Comparison of ENCODE assay signal across 8 mouse cellular contexts in the genomic region with DNA sequence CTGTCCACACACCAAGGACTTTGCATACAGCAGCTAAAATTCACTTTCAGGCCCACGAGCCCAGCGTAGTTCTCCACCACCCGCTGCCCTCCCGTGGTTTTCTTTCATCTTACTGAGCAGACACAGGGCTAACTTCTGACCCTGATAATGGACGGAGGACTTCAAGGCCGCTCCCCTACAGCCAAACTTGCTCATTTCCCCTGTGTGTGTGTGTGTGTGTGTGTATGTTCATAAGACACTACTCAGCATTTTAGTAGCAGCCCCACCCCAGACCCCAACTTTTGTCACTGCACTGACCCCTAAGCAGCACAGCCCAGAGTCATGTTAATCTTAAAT. TPM values are rescaled to one million over a fixed set of nuclear protein-coding genes. Genes with fewer than 3 reads are reported as not detected.
A peak's percentile ranks its signal among the peaks of the same experiment; 100 is the strongest.
DNase-seq lines count a peak whose midpoint lies in the region; ATAC-seq and TF ChIP-seq lines count a peak whose summit lies in the region.

A gene (minus strand): TSS at position 171 of the 336 bp plus-strand sequence.

- H3K9me3 ChIP-seq in embryonic facial prominence, embryonic 12.5 days = no peaks in the 10 kb centered on the region
- H3K9me3 ChIP-seq in hindbrain, embryonic 15.5 days = no peaks in the 10 kb centered on the region
- no peaks in the 10 kb centered on the region for H3K9me3 ChIP-seq in liver, postnatal 0 days (ENCODE audit: low read length)

- H3K27me3 ChIP-seq in embryonic facial prominence, embryonic 12.5 days = peaks cover 40% of the 10 kb centered on the region
- H3K27me3 ChIP-seq in hindbrain, embryonic 15.5 days = no peaks in the 10 kb centered on the region
- H3K27me3 ChIP-seq in liver, postnatal 0 days (ENCODE audit: insufficient read depth, low read length) = peaks cover 15% of the 10 kb centered on the region

- H3K4me3 ChIP-seq in embryonic facial prominence, embryonic 12.5 days = peak within 1 kb of the TSS; percentile 80
- peak within 1 kb of the TSS; percentile 93 for H3K4me3 ChIP-seq in hindbrain, embryonic 15.5 days
- H3K4me3 ChIP-seq in liver, postnatal 0 days (ENCODE audit: low read depth, low read length) = peak within 1 kb of the TSS; percentile 62

- no peak for TF ChIP-seq EP300 in liver, postnatal 0 days (IDR thresholded peaks at IDR 0.05; ENCODE audit: low read depth)

- no peak for ATAC-seq in embryonic facial prominence, embryonic 12.5 days (ENCODE audit: insufficient number of reproducible peaks, insufficient read depth, low FRiP score, low TSS enrichment)
- peak; percentile 42; the same call in 1 of the 2 replicates for ATAC-seq in hindbrain, embryonic 15.5 days (ENCODE audit: low FRiP score, low read depth)
- ATAC-seq in liver, postnatal 0 days = no peak

- 12% methylated on average over 6 of the region's 6 CpGs for WGBS in embryonic facial prominence, embryonic 12.5 days
- WGBS in hindbrain, embryonic 15.5 days = 7% methylated on average over 6 of the region's 6 CpGs
- 12% methylated on average over 6 of the region's 6 CpGs for WGBS in liver, postnatal 0 days (ENCODE audit: insufficient replicate concordance)

- H3K9ac ChIP-seq in embryonic facial prominence, embryonic 12.5 days = peak within 1 kb of the TSS; percentile 66
- peak within 1 kb of the TSS; percentile 88 for H3K9ac ChIP-seq in hindbrain, embryonic 15.5 days
- peak within 1 kb of the TSS; percentile 59 for H3K9ac ChIP-seq in liver, postnatal 0 days (replicated peaks)

- no peaks in the 10 kb centered on the region for H3K36me3 ChIP-seq in embryonic facial prominence, embryonic 12.5 days
- H3K36me3 ChIP-seq in hindbrain, embryonic 15.5 days = no peaks in the 10 kb centered on the region
- no peaks in the 10 kb centered on the region for H3K36me3 ChIP-seq in liver, postnatal 0 days (replicated peaks; ENCODE audit: insufficient read depth, low read length)

- no peak for TF ChIP-seq CTCF in liver, postnatal 0 days (IDR thresholded peaks at IDR 0.05; ENCODE audit: low read depth)

- H3K27ac ChIP-seq in embryonic facial prominence, embryonic 12.5 days = 0 out of 2 replicates have a peak within 1 kb of the TSS, but pooled peaks have one; percentile 3
- H3K27ac ChIP-seq in hindbrain, embryonic 15.5 days (replicated peaks) = peak within 1 kb of the TSS; percentile 82
- no peak within 1 kb of the TSS for H3K27ac ChIP-seq in liver, postnatal 0 days (ENCODE audit: low read depth)

- no peak for DNase-seq in layer of hippocampus, adult 8-10 months (ENCODE audit: low spot score in 2 of 2)
- DNase-seq in layer of hippocampus, adult 9-10 months (ENCODE audit: low spot score) = no peak
- no peak for DNase-seq in liver, postnatal 0 days
- no peak for DNase-seq in ovary, postnatal 10 days (ENCODE audit: low spot score)
- no peak for DNase-seq in urinary bladder, adult 18-20 months (ENCODE audit: low spot score in 2 of 2)
- DNase-seq in gastrocnemius, postnatal 25 days = no peak

- peaks cover 3% of the 10 kb centered on the region; the same call in 1 of the 2 replicates for H3K4me1 ChIP-seq in embryonic facial prominence, embryonic 12.5 days
- peaks cover 23% of the 10 kb centered on the region for H3K4me1 ChIP-seq in hindbrain, embryonic 15.5 days (replicated peaks)
- peaks cover 5% of the 10 kb centered on the region; the same call in 1 of the 2 replicates for H3K4me1 ChIP-seq in liver, postnatal 0 days (ENCODE audit: insufficient read depth)

- H3K4me2 ChIP-seq in embryonic facial prominence, embryonic 12.5 days (replicated peaks) = peak within 1 kb of the TSS; percentile 100
- peak within 1 kb of the TSS; percentile 94 for H3K4me2 ChIP-seq in hindbrain, embryonic 15.5 days
- peak within 1 kb of the TSS; percentile 92 for H3K4me2 ChIP-seq in liver, postnatal 0 days (ENCODE audit: low read depth, low read length)

RNA-seq across cellular contexts. Expression of the gene that starts here (rescaled TPM):
- 10 to 100 TPM; 61.3 to 73.4 (median 69.5) TPM for total RNA-seq in layer of hippocampus, adult 8-10 months (2022)
- polyA plus RNA-seq in embryonic facial prominence, embryonic 12.5 days (2016; fragmentation: Nextera tagmentation; extraction: Ambion mirVana) = 1.9 and 2.8 TPM in 2 replicates
- polyA plus RNA-seq in hindbrain, embryonic 15.5 days (2015; fragmentation: Nextera tagmentation; extraction: Ambion mirVana) = 31.2 and 36.4 TPM in 2 replicates
- 1.1 and 1.4 TPM in 2 replicates for polyA plus RNA-seq in liver, postnatal 0 days (2015; fragmentation: Nextera tagmentation; extraction: Ambion mirVana)
- total RNA-seq in gastrocnemius, postnatal 25 days (2021) = 1 to 10 TPM; 1.5 to 2.4 TPM

Comparison
In these comparisons a context has a peak if more than half of its experiments do, and no peak if none do; other contexts are left out.
1. RNA of the gene that starts here (total RNA-seq): 61.3 to 73.4 TPM in layer of hippocampus, adult 8-10 months; 1.5 to 2.4 TPM in gastrocnemius, postnatal 25 days; every median in the first group is over 10 times any median in the second.
2. Peak in every context shown above with its lines, with median percentiles within 50 percentile points of each other: H3K4me2 ChIP-seq, H3K4me3 ChIP-seq and H3K9ac ChIP-seq.